Mouse (Mus musculus) kidney, adult 2 months (tissue): ENCODE results near the gene 1110004F10Rik. TPM values are rescaled to one million over a fixed set of nuclear protein-coding genes. Genes with fewer than 3 reads are reported as not detected.
"Not testable (repeated sequence)": the region's sequence is repeated elsewhere in the genome, so short reads cannot be mapped to it uniquely, and the experiment has no call there.

Experiments used
- DNase-seq: peaks from one replicate; pipeline ENCODE4 v3.0.0; 2021
- H3K27ac ChIP-seq: fragments of 200-500 bp; 2 replicates; pipeline ENCODE4 v1.5.1; 2012; ENCODE audit warnings: low read depth, low read length, control low read depth, inconsistent platforms; ENCODE audit not compliant: insufficient read depth
- H3K27me3 ChIP-seq: fragments of 200-500 bp; replicated peaks from 2 replicates; pipeline ENCODE4 v1.6.1; 2012; ENCODE audit warnings: mild to moderate bottlenecking, moderate library complexity, low read length, inconsistent platforms; ENCODE audit not compliant: control insufficient read depth, insufficient read depth
- H3K36me3 ChIP-seq: fragments of 200-500 bp; 2 replicates; pipeline ENCODE4 v1.6.1; 2012; ENCODE audit warnings: mild to moderate bottlenecking, moderate library complexity, low read length, inconsistent platforms; ENCODE audit not compliant: control insufficient read depth, insufficient read depth
- H3K4me1 ChIP-seq: fragments of 200-500 bp; 2 replicates; pipeline ENCODE4 v1.6.1; 2011; ENCODE audit warnings: low read length; ENCODE audit not compliant: control insufficient read depth, insufficient read depth
- H3K4me3 ChIP-seq: fragments of 200-500 bp; 2 replicates; pipeline ENCODE4 v1.5.1; 2011; ENCODE audit warnings: mild to moderate bottlenecking, low read depth, low read length, control low read depth; ENCODE audit not compliant: insufficient read depth
- CTCF ChIP-seq: fragments of 200-500 bp; conservative IDR thresholded peaks from 2 replicates; pipeline ENCODE4 v1.5.1; 2011; ENCODE audit warnings: low read depth, mild to moderate bottlenecking, control low read depth, low read length, moderate library complexity, mixed read lengths; ENCODE audit not compliant: insufficient read depth, insufficient read length
- POLR2A ChIP-seq: fragments of 200-500 bp; IDR thresholded peaks from one replicate; pipeline ENCODE4 v1.6.1; 2011; ENCODE audit warnings: low read depth, low read length, control low read depth
- WGBS: fragments of 180-500 bp; shearing (Covaris S2); methylation state at CpG from one replicate; pipeline ENCODE4 v1.1.7; 2018; 5-methylcytosine and 5-hydroxymethylcytosine counted together
- polyA plus RNA-seq: library from polyadenylated mRNA; depleted of rRNA; stranded (reverse); fragments of >200 nt; gene quantifications from 2 replicates; pipeline ENCODE4 v1.2.3, GENCODE M21; 2012

The 1110004F10Rik gene
- polyA plus RNA-seq, 1 experiment, result 53.3 TPM

DNA sequence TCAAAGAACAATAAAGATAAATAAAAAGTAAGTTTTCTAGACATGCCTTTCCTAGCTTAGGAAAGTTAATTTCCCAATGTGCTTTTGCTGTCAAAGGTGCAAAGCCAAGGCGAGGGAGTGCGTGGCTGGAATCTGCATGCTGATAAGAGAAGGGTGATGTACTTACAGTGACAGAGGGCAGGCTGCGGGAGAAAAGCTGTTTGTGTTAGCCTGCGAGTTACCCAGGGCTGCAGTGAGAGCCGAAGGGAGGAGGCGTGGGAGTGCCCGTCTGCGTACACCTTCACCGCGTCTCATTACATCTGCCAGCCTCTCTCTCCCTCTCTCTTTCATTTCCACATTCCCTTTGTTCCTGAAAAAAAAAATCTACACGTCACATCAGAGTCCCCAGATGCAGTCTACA is 686 bp upstream of the 1110004F10Rik start, which contains the start of gene Sox6:
Gene Sox6 (minus strand): TSS at position 286 of the 400 bp plus-strand sequence.
- H3K36me3 ChIP-seq, result no peaks in the 10 kb centered on the region
- peak; percentile 4 for DNase-seq
- 14% methylated on average over 11 of the region's 11 CpGs for WGBS
- no peak for TF ChIP-seq CTCF
- TF ChIP-seq POLR2A, result no peak
- peak within 1 kb of the TSS; percentile 55 for H3K4me3 ChIP-seq
- no peak within 1 kb of the TSS for H3K27ac ChIP-seq
- H3K27me3 ChIP-seq, result no peaks in the 10 kb centered on the region
- H3K4me1 ChIP-seq, result no peaks in the 10 kb centered on the region

DNA sequence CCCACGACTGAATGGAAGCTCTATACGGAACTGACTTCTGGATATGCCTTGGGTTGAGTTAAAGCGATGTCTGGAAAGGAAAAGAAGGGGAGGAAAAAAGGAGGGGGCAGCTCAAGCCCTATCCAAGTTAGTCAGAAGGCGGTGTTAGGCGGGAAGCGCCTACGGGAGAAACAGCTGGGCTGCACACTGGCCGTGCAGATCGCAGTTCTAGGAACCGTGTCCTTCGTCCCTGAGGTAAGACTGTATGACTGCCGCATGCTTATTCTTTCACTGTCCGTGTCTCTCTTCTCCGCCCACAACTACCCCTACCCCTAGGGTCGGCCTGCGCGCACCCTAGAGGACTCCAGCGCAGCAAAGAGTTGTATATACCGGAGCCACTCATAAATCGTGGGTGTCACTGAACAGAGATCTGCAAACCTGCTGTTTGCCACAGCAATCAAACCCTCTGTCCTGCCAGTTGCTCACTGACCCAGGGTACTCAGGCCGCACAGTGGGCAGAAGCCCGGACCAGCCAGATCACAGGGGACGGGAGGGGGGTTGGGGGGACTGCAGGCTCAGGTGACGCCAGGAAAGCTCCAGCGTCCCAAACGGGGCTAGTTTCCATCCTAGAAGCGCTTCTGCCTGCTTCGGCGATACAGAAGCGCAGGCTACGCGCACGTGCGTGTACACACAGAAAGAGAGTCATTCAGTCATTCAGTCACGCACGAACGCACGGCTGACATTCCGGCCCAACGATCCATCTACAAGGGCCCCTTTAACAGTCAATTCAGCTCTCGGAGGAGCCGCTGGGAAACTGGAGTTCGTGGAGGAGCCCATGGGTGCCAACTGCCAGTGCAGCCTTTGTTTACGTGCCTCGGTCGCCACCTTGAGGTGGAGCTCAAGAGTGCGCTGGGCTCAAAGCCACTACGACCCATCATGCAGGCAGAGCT is 605 bp downstream of the 1110004F10Rik start:
- no peak for TF ChIP-seq POLR2A
- TF ChIP-seq CTCF, result peak; percentile 91
- WGBS, result under 1% methylated on average over 48 of the region's 48 CpGs
- no peaks in the 10 kb centered on the region for H3K27me3 ChIP-seq
- no peaks in the 10 kb centered on the region for H3K4me1 ChIP-seq
- H3K36me3 ChIP-seq, result no peaks in the 10 kb centered on the region
- DNase-seq, result peak; percentile 89
- H3K4me3 ChIP-seq, result peak overlapping the region; percentile 55
- no peak overlapping the region for H3K27ac ChIP-seq

DNA sequence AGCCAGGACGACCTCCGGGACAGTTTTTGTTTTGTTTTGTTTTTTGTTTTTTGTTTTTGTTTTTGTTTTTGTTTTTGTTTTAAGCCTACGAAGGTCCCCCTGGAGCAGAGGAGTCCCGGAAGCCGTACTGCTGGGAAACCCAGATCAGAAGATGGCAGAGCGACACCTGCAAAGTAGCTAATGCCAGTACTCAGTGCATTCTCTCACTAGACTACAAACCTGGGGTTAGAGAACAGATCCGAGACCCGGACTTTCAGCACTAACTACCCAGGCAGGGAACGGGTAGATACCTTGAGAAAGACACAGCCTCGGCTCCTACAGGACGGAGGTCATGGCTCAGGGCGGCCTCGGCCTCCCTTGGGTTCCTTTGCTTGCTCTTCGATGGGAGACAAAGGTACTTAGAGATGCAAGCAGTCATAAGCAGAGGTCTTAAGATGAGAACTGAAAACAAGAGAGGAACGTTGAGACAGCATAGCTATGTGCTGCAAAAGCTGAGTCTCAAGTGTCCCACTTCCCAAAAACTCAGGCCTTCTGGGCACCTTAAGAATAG is 1.3 kb downstream of the 1110004F10Rik start:
- no peak for TF ChIP-seq POLR2A
- WGBS, result 31% methylated on average over 15 of the region's 15 CpGs
- no peaks in the 10 kb centered on the region for H3K4me1 ChIP-seq

GRCm38 (mm10) chr7:116060739-116061138 is 21.5 kb downstream of the 1110004F10Rik start:
- TF ChIP-seq CTCF (no peak), POLR2A (no peak)
- Histone ChIP-seq H3K27ac (no peak overlapping the region), H3K4me3 (no peak overlapping the region), H3K4me1 (no peaks in the 10 kb centered on the region), H3K27me3 (no peaks in the 10 kb centered on the region), H3K36me3 (no peaks in the 10 kb centered on the region)
- no peak for DNase-seq
- WGBS, result 54% methylated on average over 1 of the region's 1 CpGs

More for the DNA sequence above, 1.3 kb downstream of the 1110004F10Rik start:
- no peak for DNase-seq
- no peak overlapping the region for H3K4me3 ChIP-seq
- H3K36me3 ChIP-seq, result no peaks in the 10 kb centered on the region
- no peaks in the 10 kb centered on the region for H3K27me3 ChIP-seq
- H3K27ac ChIP-seq, result no peak overlapping the region

DNA sequence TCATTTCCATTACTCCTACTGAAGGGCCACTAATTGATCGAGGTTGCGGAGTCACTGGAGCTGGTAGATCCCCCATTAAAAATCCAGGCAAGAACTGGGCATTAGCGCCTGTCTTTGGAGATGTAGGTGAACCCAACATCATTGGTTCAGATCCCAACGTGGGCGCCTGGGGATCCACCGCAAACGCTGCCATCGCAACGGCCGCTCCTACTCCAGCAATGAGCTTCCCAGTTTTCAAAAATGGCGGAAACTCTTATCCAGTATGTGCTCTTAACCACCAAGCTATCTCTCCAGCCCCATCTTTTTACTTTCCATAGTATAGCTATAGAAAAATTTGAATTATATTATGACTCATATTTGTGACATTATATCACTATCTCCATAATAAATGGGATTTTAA is 45.2 kb downstream of the 1110004F10Rik start, which contains the start of gene Gm4353:
Gene Gm4353 (minus strand): TSS at position 270 of the 400 bp plus-strand sequence.
- not testable (repeated sequence) for DNase-seq, H3K27me3 ChIP-seq, H3K4me3 ChIP-seq, H3K36me3 ChIP-seq, H3K4me1 ChIP-seq, H3K27ac ChIP-seq
- WGBS, result 95% methylated on average over 11 of the region's 11 CpGs

GRCm38 (mm10) chr7:116092710-116093465 is 53.7 kb downstream of the 1110004F10Rik start:
- Histone ChIP-seq H3K4me3 (peak overlapping the region; percentile 98), H3K36me3 (no peaks in the 10 kb centered on the region), H3K4me1 (no peaks in the 10 kb centered on the region), H3K27me3 (no peaks in the 10 kb centered on the region), H3K27ac (peak overlapping the region; percentile 90)
- WGBS, result under 1% methylated on average over 38 of the region's 38 CpGs
- DNase-seq, result peak; percentile 98
- TF ChIP-seq POLR2A (peak; percentile 62), CTCF (peak; percentile 37)

DNA sequence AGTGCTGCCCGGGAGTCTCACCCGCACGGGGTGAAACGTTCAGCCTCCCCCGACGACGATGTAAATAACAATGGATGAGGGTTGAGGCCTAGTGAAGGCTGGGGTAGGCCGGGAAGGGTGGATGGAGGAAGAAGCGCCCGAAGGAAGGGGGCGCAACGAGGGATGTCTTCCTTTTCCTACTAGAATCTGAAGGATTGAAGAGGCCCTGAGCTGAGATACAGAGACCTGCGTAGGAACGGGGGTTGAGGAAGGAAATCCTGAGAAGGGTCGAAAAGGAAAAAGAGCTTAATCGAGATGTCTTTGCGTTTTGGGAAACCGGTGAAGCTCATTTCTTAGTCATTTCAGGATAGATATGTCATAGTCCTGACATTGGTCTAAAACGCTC is 54.3 kb downstream of the 1110004F10Rik start:
- peak overlapping the region; percentile 98 for H3K4me3 ChIP-seq
- H3K36me3 ChIP-seq, result no peaks in the 10 kb centered on the region
- H3K27ac ChIP-seq, result peak overlapping the region; percentile 90
- TF ChIP-seq POLR2A, result no peak
- TF ChIP-seq CTCF, result no peak
- no peaks in the 10 kb centered on the region; the same call in 1 of the 2 replicates for H3K4me1 ChIP-seq
- no peaks in the 10 kb centered on the region for H3K27me3 ChIP-seq
- under 1% methylated on average over 19 of the region's 19 CpGs for WGBS
- DNase-seq, result no peak
